Mouse (Mus musculus): ENCODE data around the gene Kctd15.

DNA sequence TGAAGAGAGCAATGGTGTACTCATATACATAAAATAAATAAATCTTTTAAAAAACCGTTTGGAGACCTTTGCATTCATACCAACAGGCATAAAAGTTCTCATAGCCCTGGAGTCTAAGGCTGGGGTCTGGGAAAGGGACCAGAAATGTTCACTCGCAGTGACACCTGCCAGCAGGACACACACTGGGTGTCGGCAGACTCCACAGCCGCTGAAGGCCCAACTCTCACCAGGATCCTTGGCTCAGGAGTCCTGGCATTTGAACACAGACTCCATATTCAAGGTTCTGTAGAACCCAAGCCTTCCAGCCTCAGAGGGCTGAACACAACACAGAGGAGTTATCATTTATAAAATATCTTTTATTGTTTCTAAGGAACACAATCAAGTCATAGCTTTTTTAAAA, 19.9 kb downstream of the Kctd15 start:
- TF ChIP-seq POLR2A (IDR thresholded peaks at IDR 0.05; ENCODE audit: insufficient read length, low read depth) (no peak), CEBPB (IDR thresholded peaks at IDR 0.05; ENCODE audit: insufficient read depth, poor library complexity, severe bottlenecking) (no peak), MAX (IDR thresholded peaks at IDR 0.05; ENCODE audit: low read depth) (no peak)

All from myocyte (in vitro differentiated cells).